Mouse (Mus musculus) monocyte, adult 5-6 weeks (primary cell): ENCODE results near the gene Gnat1. TPM values are rescaled to one million over a fixed set of nuclear protein-coding genes. Genes with fewer than 3 reads are reported as not detected.

ENCODE experiments used
- ATAC-seq: fragments of 153-309, 156-312 bp; replicated peaks from 2 replicates; pipeline ENCODE4 v1.8.0; 2017; ENCODE audit warnings: mild to moderate bottlenecking; ENCODE audit not compliant: low TSS enrichment, insufficient number of reproducible peaks, severe bottlenecking, poor library complexity, low FRiP score
- total RNA-seq: library from RNA; stranded (forward); fragments of 200-1000, 200-491, 200-594 nt; gene quantifications from 3 replicates; pipeline ENCODE4 v1.2.3, GENCODE M21; 2017

The Gnat1 gene
- total RNA-seq, 1 experiment from 2014 or later = not detected

DNA sequence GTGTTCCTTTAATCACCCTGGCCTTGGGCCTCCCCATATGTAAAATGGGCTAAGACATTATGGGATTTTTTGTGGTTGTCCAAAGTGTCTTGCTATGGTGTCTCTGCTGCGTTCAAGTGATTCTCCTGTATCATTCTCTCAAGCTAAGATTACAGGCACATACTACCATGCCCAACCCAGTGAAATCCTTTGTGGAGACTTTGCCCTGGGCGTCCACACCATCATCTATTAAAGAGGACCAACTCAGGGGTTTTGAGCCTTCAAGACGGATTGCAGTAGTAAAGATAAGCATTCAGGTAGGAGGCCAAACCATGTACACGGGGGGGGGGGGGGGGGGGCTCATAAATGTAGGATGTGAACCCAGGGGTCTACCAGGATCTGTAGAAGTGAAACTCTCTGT, 24.9 kb downstream of the Gnat1 start:
- ATAC-seq = no peak

- ATAC-seq = no peak
Measured at GRCm38 (mm10) chr9:107653474-107653873, 26.0 kb downstream of the Gnat1 start.

- no peak for ATAC-seq
Measured at GRCm38 (mm10) chr9:107650708-107651481, 28.6 kb downstream of the Gnat1 start.

DNA sequence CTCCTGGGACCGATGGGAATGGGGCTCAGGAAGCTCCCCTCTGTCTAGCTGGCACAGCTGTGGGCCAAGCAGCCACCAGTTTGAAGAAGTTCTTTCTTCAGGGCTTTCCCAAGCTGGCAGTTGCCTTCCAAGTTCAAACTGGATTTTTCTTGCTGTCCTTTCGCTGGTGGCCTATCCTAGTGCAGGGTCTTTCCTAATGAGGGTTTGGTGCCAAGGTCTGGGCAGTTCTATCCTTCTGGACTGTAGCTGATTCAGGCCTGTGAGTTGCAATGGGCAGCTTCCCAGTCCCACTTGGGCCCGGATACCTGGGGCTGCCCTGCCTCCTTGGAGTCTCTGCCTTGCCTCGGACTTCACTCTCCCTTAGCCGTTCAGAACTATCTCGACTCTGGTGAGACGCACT, 29.3 kb downstream of the Gnat1 start:
- ATAC-seq = no peak

GRCm38 (mm10) chr9:107648767-107649166, 30.7 kb downstream of the Gnat1 start:
- ATAC-seq = no peak

- no peak for ATAC-seq
Measured at GRCm38 (mm10) chr9:107646975-107647374, 32.5 kb downstream of the Gnat1 start.

- peak; percentile 56; the same call in 1 of the 2 replicates for ATAC-seq
Measured at GRCm38 (mm10) chr9:107645577-107645976, 33.9 kb downstream of the Gnat1 start.

GRCm38 (mm10) chr9:107645153-107645510, 34.4 kb downstream of the Gnat1 start:
- no peak for ATAC-seq

- peak; percentile 74 for ATAC-seq
Measured at GRCm38 (mm10) chr9:107644495-107645152, 34.9 kb downstream of the Gnat1 start.

DNA sequence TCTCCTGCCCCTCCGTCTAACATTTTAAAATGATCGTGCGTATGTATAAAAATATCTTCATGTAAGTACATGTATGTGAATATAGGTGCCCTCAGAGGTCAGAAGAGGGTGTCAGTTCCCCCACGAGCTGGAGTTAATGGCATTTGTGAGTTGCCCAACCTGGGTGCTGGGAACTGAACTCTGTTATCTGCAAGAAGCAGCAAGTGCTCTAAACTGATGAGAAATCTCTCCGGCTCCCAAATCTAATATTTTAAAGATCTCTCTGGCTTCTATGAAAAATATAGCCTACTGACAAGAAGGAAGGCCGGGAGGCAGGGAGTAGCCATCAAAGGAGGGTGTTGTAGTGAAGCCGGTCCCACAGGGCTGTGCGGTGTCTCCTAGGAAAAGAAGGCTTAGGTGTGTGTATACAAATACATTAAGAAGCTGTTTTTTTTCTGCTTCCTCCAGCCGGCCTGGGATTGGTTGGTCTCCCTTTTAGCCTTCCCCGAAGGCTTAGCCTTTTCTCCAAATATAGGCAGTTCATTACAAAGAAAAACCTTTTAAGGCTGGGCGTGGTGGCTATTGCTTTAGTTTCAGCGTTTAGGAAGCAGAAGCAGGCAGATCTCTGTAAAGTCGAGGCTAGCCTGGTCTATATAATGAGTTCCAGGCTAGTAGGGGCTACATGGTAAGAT, 35.8 kb downstream of the Gnat1 start:
- ATAC-seq = no peak

GRCm38 (mm10) chr9:107641666-107642065, 37.8 kb downstream of the Gnat1 start:
- no peak for ATAC-seq

DNA sequence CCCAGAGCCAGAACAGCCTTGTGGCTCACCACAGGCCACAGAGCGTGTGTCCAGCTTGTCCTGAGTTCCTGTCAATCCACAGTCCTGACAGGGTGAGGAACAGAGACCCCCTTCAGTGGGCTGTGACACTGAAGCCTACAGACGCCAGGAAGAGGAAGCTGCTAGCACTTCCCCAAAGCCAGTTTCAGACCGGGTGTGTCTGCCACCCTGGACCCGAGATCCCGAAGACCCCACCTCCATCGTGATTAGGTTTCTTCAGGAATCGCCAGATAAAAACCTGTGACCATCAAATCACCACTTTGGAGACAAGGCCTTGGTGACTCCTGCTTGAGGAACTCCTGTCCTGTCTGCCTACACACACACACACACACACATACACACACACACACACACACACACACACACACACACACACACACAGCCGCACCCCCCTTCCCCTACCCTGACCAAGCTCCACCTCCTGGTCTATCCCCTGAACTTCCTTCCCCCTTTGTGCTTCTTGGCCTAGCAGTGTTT, 39.2 kb downstream of the Gnat1 start:
- ATAC-seq = peak; percentile 71

DNA sequence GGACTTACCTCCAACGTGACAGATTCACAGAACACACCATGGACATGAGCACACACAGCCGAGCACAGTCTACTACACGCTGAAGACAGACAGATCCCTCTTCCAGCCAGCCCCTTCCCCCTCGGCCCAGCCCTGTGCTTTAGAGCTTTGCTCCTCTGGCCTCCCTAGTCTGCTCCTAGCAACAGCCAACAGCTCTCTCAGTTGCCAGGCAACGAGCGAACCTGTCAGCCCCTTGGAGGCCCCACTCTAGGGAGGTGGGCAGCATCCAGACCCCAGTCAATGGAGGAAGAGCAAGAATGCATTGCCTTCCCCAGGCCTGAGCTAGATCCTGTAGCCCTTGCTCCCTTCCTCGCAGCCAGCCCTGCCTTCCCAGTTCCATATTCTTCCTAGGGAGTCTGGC, 42.4 kb downstream of the Gnat1 start:
- no peak for ATAC-seq

GRCm38 (mm10) chr9:107635279-107636028, 44.1 kb downstream of the Gnat1 start, which contains the start of gene Gnai2:
Gene Gnai2 (minus strand): TSS chr9:107635367.
- ATAC-seq = peak; percentile 90

DNA sequence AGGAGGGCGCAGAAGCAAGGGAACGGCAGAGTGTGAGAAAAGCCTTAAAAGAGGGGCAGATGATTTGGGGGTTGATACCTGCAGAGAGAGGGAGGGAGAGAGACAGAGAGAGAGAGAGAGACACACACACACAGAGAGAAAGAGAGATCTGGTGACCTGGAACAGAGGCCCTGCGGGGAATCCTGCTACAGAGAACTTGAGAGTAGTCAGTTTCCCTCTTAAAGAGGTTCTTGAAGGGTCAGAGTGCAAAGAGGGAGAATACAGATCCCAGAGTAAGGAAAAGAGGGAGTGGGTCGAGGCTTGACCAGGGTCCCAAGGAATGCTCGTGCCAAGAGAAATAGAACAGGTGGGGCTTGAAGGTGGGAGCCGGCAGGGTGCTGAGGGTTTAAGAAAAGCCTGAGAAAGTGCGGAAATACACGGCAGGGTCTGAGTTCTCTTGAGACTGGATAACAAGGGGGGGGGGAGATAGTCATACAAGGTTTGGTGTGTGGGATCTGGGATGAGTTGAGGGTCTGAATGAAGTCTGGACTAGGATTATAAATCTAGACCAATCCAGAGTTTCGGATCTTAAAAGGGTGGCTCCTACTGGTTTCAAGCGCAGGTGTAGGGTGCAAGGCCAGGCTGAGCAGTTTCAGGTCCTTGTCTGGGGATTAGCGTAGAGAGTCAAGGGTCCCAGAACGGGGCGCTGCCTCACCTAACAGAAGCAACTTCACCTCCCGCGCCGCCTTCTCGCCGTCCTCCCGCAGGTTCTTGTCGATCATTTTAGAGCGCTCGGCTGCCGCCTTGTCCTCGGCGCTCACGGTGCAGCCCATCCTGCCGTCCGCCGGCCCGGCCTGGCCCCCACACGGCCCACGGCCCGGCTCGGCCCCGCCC, 44.9 kb downstream of the Gnat1 start:
- no peak for ATAC-seq

- no peak for ATAC-seq
Measured at GRCm38 (mm10) chr9:107633661-107634405, 45.7 kb downstream of the Gnat1 start.

DNA sequence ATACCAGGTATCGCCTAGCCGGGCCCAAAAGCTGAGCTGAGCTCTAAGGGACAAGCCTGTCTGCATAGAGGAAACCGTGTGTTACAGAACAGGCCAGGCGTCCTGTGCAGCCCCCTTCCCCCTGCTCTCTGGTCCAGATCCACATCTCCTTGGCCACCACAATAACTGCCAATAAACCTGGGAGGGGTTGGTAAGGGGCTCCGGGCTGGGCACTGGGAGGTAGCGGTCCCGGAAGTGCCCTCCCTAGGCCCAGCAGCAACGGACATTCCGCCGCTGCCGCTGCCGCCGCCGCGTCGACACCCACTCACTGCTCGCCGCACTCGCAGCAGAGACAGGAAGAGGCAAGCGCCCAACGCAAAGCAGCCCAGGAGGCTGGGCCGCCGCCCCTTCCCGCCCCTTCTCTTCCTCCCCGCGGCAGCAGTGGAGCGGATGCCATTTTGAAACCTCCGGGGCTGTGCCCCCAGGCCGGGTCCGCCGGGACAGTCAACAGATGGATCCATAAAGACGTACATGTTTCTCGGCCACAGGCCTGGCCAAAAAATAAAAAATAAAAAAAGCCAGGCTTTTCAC, 46.3 kb downstream of the Gnat1 start:
- ATAC-seq = peak; percentile 51
